Mouse (Mus musculus) ES-E14 (cell line): ENCODE results near the gene Rtf1.

ENCODE experiments used
- HCFC1 ChIP-seq: IDR thresholded peaks from 2 replicates; pipeline ENCODE4 v1.6.1; 2012; ENCODE audit warnings: low read length, inconsistent platforms, borderline replicate concordance; ENCODE audit not compliant: insufficient read depth
- MAFK ChIP-seq: IDR thresholded peaks from 2 replicates; pipeline ENCODE4 v1.6.1; 2014; ENCODE audit warnings: mild to moderate bottlenecking, low read depth, low read length, inconsistent platforms; ENCODE audit not compliant: insufficient read depth
- ZC3H11A ChIP-seq: IDR thresholded peaks from 2 replicates; pipeline ENCODE4 v1.6.1; 2012; ENCODE audit warnings: low read depth, mild to moderate bottlenecking, inconsistent platforms, low read length, borderline replicate concordance

- TF ChIP-seq MAFK, result no peak
- TF ChIP-seq HCFC1, result no peak
- TF ChIP-seq ZC3H11A, result no peak
Measured at GRCm38 (mm10) chr2:119644254-119644653, 30.6 kb upstream of the Rtf1 start.
